Mouse (Mus musculus) forebrain, embryonic 12.5 days (tissue): ENCODE data around the gene 2310022A10Rik. TPM values are rescaled to one million over a fixed set of nuclear protein-coding genes. Genes with fewer than 3 reads are reported as not detected.

Experiments
- ATAC-seq: fragments of 200-750 bp; cut with Nextera tagmentation; 2 replicates; pipeline ENCODE4 v1.8.0; 2017; ENCODE audit warnings: moderate TSS enrichment; ENCODE audit not compliant: low FRiP score
- H3K27ac ChIP-seq: fragments of 300-500 bp; sonication (generic); 2 replicates; pipeline ENCODE4 v1.5.1; 2016; ENCODE audit warnings: mild to moderate bottlenecking
- H3K27me3 ChIP-seq: fragments of 300-500 bp; sonication (generic); 2 replicates; pipeline ENCODE4 v1.6.1; 2016; ENCODE audit warnings: mild to moderate bottlenecking
- H3K36me3 ChIP-seq: fragments of 300-500 bp; sonication (generic); replicated peaks from 2 replicates; pipeline ENCODE4 v1.6.1; 2016; ENCODE audit warnings: mild to moderate bottlenecking
- H3K4me1 ChIP-seq: fragments of 300-500 bp; sonication (generic); 2 replicates; pipeline ENCODE4 v1.6.1; 2016
- H3K4me2 ChIP-seq: fragments of 300-500 bp; sonication (generic); 2 replicates; pipeline ENCODE4 v1.6.1; 2016; ENCODE audit warnings: mild to moderate bottlenecking, moderate library complexity
- H3K4me3 ChIP-seq: fragments of 300-500 bp; sonication (generic); replicated peaks from 2 replicates; pipeline ENCODE4 v1.5.1; 2016; ENCODE audit warnings: mild to moderate bottlenecking
- H3K9ac ChIP-seq: fragments of 300-500 bp; sonication (generic); 2 replicates; pipeline ENCODE4 v1.6.1; 2016; ENCODE audit warnings: mild to moderate bottlenecking
- H3K9me3 ChIP-seq: fragments of 300-500 bp; sonication (generic); 2 replicates; pipeline ENCODE4 v1.6.1; 2016
- WGBS: fragments of 180-500 bp; shearing (Covaris S2); methylation state at CpG from one replicate; pipeline ENCODE4 v1.1.7; 2016; 5-methylcytosine and 5-hydroxymethylcytosine counted together
- polyA plus RNA-seq: library from polyadenylated mRNA; unstranded; fragments of >200 nt; fragmentation: Nextera tagmentation; extraction: Ambion mirVana; gene quantifications from 2 replicates; pipeline ENCODE4 v1.2.1, GENCODE M21; 2016

The 2310022A10Rik gene
- polyA plus RNA-seq, 1 experiment from 2014 or later: 38.7 TPM

- peaks cover 49% of the 10 kb centered on the region for H3K4me1 ChIP-seq
- H3K4me2 ChIP-seq: no peak overlapping the region
- 63% methylated on average over 10 of the region's 10 CpGs for WGBS
- ATAC-seq: no peak
- H3K9ac ChIP-seq: no peak overlapping the region
- no peak overlapping the region for H3K4me3 ChIP-seq
- H3K9me3 ChIP-seq: no peaks in the 10 kb centered on the region
- H3K36me3 ChIP-seq: 0 out of 2 replicates have a peak, but pooled peaks cover 5% of the 10 kb centered on the region
- H3K27me3 ChIP-seq: no peaks in the 10 kb centered on the region
- H3K27ac ChIP-seq: peak overlapping the region; percentile 50; the same call in 1 of the 2 replicates
Measured at GRCm38 (mm10) chr7:27596586-27597503, 43.8 kb downstream of the 2310022A10Rik start.

GRCm38 (mm10) chr7:27598053-27598452, 45.0 kb downstream of the 2310022A10Rik start:
- ATAC-seq: no peak
- H3K27ac ChIP-seq: no peak overlapping the region
- H3K4me3 ChIP-seq: no peak overlapping the region
- no peak overlapping the region for H3K4me2 ChIP-seq
- H3K4me1 ChIP-seq: peaks cover 43% of the 10 kb centered on the region
- H3K36me3 ChIP-seq: 0 out of 2 replicates have a peak, but pooled peaks cover 5% of the 10 kb centered on the region
- H3K27me3 ChIP-seq: no peaks in the 10 kb centered on the region
- WGBS: 84% methylated on average over 7 of the region's 7 CpGs
- no peak overlapping the region for H3K9ac ChIP-seq
- H3K9me3 ChIP-seq: no peaks in the 10 kb centered on the region

GRCm38 (mm10) chr7:27601628-27602027, 48.6 kb downstream of the 2310022A10Rik start:
- WGBS: 86% methylated on average over 4 of the region's 4 CpGs
- peaks cover 26% of the 10 kb centered on the region for H3K4me1 ChIP-seq
- no peak for ATAC-seq

GRCm38 (mm10) chr7:27602161-27602560, 49.1 kb downstream of the 2310022A10Rik start:
- H3K4me1 ChIP-seq: peaks cover 26% of the 10 kb centered on the region

More at GRCm38 (mm10) chr7:27601628-27602027, 48.6 kb downstream of the 2310022A10Rik start:
- Histone ChIP-seq H3K27ac (0 out of 2 replicates have a peak overlapping the region, but pooled peaks have one; percentile 10), H3K9me3 (no peaks in the 10 kb centered on the region), H3K4me3 (no peak overlapping the region), H3K36me3 (0 out of 2 replicates have a peak, but pooled peaks cover 3% of the 10 kb centered on the region), H3K27me3 (no peaks in the 10 kb centered on the region), H3K4me2 (no peak overlapping the region), H3K9ac (no peak overlapping the region)

GRCm38 (mm10) chr7:27602835-27603234, 49.8 kb downstream of the 2310022A10Rik start:
- Histone ChIP-seq H3K9me3 (no peaks in the 10 kb centered on the region), H3K36me3 (peaks cover 3% of the 10 kb centered on the region; the same call in 1 of the 2 replicates), H3K27me3 (no peaks in the 10 kb centered on the region), H3K9ac (no peak overlapping the region), H3K4me2 (no peak overlapping the region), H3K4me1 (peaks cover 32% of the 10 kb centered on the region), H3K4me3 (no peak overlapping the region), H3K27ac (no peak overlapping the region)
- 92% methylated on average over 7 of the region's 7 CpGs for WGBS
- ATAC-seq: no peak

More at GRCm38 (mm10) chr7:27602161-27602560, 49.1 kb downstream of the 2310022A10Rik start:
- Histone ChIP-seq H3K27ac (no peak overlapping the region), H3K9ac (no peak overlapping the region), H3K27me3 (no peaks in the 10 kb centered on the region), H3K36me3 (0 out of 2 replicates have a peak, but pooled peaks cover 3% of the 10 kb centered on the region), H3K9me3 (no peaks in the 10 kb centered on the region), H3K4me3 (no peak overlapping the region), H3K4me2 (no peak overlapping the region)
- ATAC-seq: no peak
- WGBS: 84% methylated on average over 2 of the region's 2 CpGs

- 60% methylated on average over 5 of the region's 5 CpGs for WGBS
- Histone ChIP-seq H3K36me3 (peaks cover 15% of the 10 kb centered on the region; the same call in 1 of the 2 replicates), H3K9ac (peak overlapping the region; percentile 17; the same call in 1 of the 2 replicates), H3K27ac (0 out of 2 replicates have a peak overlapping the region, but pooled peaks have one; percentile 21), H3K9me3 (no peaks in the 10 kb centered on the region), H3K4me1 (peaks cover 28% of the 10 kb centered on the region), H3K4me3 (no peak overlapping the region), H3K4me2 (no peak overlapping the region), H3K27me3 (no peaks in the 10 kb centered on the region)
- no peak for ATAC-seq
Measured at GRCm38 (mm10) chr7:27604661-27605348, 51.8 kb downstream of the 2310022A10Rik start.

- Histone ChIP-seq H3K27ac (peak overlapping the region; percentile 21; the same call in 1 of the 2 replicates), H3K9ac (no peak overlapping the region), H3K4me1 (peaks cover 20% of the 10 kb centered on the region)
Measured at GRCm38 (mm10) chr7:27605499-27606285, 52.7 kb downstream of the 2310022A10Rik start.

GRCm38 (mm10) chr7:27606481-27607254, 53.6 kb downstream of the 2310022A10Rik start:
- Histone ChIP-seq H3K27ac (no peak overlapping the region), H3K27me3 (no peaks in the 10 kb centered on the region)
- no peak for ATAC-seq

More at GRCm38 (mm10) chr7:27605499-27606285, 52.7 kb downstream of the 2310022A10Rik start:
- Histone ChIP-seq H3K27me3 (no peaks in the 10 kb centered on the region), H3K4me3 (no peak overlapping the region), H3K4me2 (no peak overlapping the region), H3K9me3 (no peaks in the 10 kb centered on the region), H3K36me3 (peaks cover 24% of the 10 kb centered on the region; the same call in 1 of the 2 replicates)
- ATAC-seq: no peak
- whole genome bisulfite sequencing: 84% methylated on average over 9 of the region's 9 CpGs

GRCm38 (mm10) chr7:27607580-27607979, 54.5 kb downstream of the 2310022A10Rik start:
- ATAC-seq: no peak
- H3K9me3 ChIP-seq: no peaks in the 10 kb centered on the region
- H3K4me3 ChIP-seq: no peak overlapping the region
- no peak overlapping the region for H3K9ac ChIP-seq
- no peak overlapping the region for H3K4me2 ChIP-seq
- 85% methylated on average over 5 of the region's 5 CpGs for WGBS
- no peaks in the 10 kb centered on the region for H3K27me3 ChIP-seq
- H3K4me1 ChIP-seq: peaks cover 13% of the 10 kb centered on the region
- no peak overlapping the region for H3K27ac ChIP-seq
- H3K36me3 ChIP-seq: peaks cover 26% of the 10 kb centered on the region; the same call in 1 of the 2 replicates

More at GRCm38 (mm10) chr7:27606481-27607254, 53.6 kb downstream of the 2310022A10Rik start:
- H3K4me1 ChIP-seq: peaks cover 13% of the 10 kb centered on the region
- no peak overlapping the region for H3K4me2 ChIP-seq
- H3K9me3 ChIP-seq: no peaks in the 10 kb centered on the region
- H3K36me3 ChIP-seq: peaks cover 26% of the 10 kb centered on the region; the same call in 1 of the 2 replicates
- H3K4me3 ChIP-seq: no peak overlapping the region
- WGBS: 70% methylated on average over 10 of the region's 10 CpGs
- H3K9ac ChIP-seq: no peak overlapping the region

- H3K4me3 ChIP-seq: no peak overlapping the region
- no peak overlapping the region for H3K4me2 ChIP-seq
- no peak overlapping the region for H3K9ac ChIP-seq
- whole genome bisulfite sequencing: 90% methylated on average over 3 of the region's 3 CpGs
- no peaks in the 10 kb centered on the region for H3K27me3 ChIP-seq
- ATAC-seq: no peak
- no peak overlapping the region for H3K27ac ChIP-seq
- no peaks in the 10 kb centered on the region for H3K9me3 ChIP-seq
- H3K4me1 ChIP-seq: peaks cover 17% of the 10 kb centered on the region
- peaks cover 26% of the 10 kb centered on the region; the same call in 1 of the 2 replicates for H3K36me3 ChIP-seq
Measured at GRCm38 (mm10) chr7:27608130-27608529, 55.1 kb downstream of the 2310022A10Rik start.

- Histone ChIP-seq H3K9ac (no peak overlapping the region), H3K27ac (no peak overlapping the region), H3K27me3 (no peaks in the 10 kb centered on the region), H3K9me3 (no peaks in the 10 kb centered on the region), H3K36me3 (peaks cover 26% of the 10 kb centered on the region; the same call in 1 of the 2 replicates), H3K4me1 (peaks cover 28% of the 10 kb centered on the region), H3K4me2 (no peak overlapping the region), H3K4me3 (no peak overlapping the region)
- no peak for ATAC-seq
- 96% methylated on average over 4 of the region's 4 CpGs for WGBS
Measured at GRCm38 (mm10) chr7:27609285-27609684, 56.3 kb downstream of the 2310022A10Rik start.
